Mouse (Mus musculus): ENCODE data around the gene Fry. TPM values are rescaled to one million over a fixed set of nuclear protein-coding genes. Genes with fewer than 3 reads are reported as not detected.

Gene Fry
- total RNA-seq, 2 experiments from 2014 or later: 77.1 to 89.4 TPM

DNA sequence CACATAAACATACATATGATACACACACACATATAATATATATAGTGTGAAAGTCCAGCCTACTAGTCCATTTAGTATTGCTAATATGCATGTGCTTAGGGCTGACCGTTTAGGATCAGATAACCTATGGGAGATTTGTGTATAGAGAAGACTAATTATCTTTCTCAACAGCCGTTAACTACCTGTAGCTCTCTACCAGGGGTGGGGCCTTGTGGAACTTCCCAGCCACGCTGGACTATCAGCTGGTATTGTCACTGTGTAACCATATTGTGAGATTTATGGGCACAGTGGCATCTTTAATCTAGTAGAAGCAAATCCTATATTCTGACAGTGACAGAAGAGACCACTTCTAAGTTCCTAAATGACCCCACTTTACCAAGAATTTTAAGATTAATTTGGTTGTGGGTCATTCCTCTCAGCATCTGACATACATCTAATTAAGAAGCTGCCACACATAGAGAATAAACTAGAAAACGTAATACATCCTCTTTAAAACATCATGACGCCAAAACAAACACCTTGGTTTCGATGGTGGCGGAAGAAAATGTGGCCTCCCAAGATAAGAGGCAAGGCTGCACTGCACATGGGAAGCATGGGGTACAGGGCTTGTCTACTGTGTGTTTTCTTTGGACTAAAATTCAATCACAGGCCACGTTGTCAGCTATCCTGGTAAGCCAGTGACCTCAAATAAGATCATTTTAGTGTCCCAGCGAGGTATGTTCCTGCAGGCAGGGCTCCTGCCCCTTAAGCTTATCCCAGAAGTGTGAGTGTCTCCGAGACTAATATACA, 271.3 kb downstream of the Fry start:
- no peak for DNase-seq

GRCm38 (mm10) chr5:150390422-150390821, 272.0 kb downstream of the Fry start:
- DNase-seq: no peak

GRCm38 (mm10) chr5:150394645-150395044, 276.2 kb downstream of the Fry start:
- no peak for DNase-seq

DNA sequence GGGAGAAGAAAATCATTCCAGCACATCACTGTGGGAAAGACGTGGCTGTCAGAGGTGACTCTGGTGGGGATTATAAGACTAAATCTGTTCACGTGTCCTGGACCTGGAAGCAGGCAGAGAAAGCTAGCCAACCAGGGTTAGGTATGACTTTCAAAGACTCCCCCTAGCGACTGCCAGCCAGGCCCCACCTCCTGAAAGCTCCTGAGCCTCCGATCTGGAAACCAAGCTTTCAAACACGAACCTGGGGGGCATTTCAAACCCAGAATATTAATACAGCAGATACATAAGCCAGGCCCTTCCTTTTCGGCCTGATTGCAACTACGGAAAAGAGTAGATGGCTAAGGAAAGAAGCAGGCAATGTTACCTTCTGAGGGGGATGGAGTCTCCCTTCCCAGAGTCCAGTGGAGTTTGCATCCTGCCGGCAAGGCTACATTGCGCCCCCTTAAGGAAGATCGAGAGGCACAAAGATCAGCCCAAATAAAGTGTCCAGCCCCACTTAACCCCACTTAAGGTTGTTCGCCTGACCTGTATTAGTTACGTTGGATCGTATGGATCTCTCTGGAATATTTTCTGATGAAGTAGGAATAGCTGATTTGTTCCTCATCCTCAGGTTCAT, 284.5 kb downstream of the Fry start:
- DNase-seq: no peak

DNA sequence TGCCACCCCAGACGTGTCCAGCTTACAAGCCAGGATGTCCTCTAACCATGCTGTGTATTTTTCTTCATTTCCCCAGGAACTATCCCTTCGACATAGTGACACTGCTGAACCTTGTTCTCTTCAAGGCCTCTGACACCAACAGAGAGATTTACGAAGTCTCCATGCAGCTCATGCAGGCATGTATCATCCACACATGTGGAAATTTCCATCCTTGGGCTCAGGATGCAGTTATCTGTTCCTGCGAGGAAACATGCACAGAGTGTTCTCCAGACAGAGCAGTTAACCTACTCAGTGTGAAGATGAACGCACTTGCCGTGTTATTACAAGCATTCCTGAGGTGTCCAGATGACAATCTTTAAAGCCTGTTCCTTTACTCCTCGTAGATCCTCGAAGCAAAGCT, 286.4 kb downstream of the Fry start:
- no peak for DNase-seq

DNA sequence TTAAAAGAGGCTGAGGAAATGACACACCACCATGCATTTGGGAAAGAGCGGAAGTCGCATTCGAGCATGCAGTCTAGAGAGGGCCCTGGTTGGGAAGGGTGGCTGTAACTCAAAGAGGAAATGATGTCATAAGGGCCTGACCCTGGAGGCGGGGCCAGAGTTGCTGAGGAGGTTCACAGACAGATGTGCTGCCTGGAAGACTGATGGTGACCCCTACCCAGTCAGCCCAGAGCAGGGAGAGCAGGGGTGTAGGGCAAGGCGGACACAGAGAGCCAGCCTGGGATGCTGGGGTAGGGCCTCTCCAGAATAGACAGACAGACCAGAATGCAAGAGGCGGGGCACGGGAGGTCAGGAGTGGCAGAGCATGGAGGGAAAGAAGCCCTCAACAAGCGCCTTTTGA, 290.5 kb downstream of the Fry start:
- DNase-seq: no peak

- DNase-seq: no peak
Measured at GRCm38 (mm10) chr5:150409451-150410045, 291.1 kb downstream of the Fry start.

- no peak for DNase-seq
Measured at GRCm38 (mm10) chr5:150412750-150413450, 294.5 kb downstream of the Fry start.

DNA sequence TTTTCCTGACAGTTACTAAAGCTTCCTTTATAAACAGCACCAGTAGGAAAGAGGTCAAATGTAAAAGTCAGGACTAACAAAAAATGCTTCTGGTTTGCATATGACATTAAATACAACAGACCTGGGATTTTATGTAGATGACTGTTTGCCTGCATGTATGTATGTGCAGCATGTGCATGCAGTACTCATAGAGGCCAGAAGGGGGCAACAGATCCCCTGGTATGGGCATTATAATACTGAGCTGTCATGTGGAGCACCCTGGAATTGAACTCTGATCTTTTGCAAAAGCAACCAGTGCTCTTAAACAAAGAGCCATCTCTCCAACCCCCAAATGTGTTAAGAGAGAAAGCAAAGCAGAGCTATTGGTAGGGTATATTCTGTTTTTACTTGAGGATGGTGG, 296.4 kb downstream of the Fry start:
- no peak for DNase-seq

DNA sequence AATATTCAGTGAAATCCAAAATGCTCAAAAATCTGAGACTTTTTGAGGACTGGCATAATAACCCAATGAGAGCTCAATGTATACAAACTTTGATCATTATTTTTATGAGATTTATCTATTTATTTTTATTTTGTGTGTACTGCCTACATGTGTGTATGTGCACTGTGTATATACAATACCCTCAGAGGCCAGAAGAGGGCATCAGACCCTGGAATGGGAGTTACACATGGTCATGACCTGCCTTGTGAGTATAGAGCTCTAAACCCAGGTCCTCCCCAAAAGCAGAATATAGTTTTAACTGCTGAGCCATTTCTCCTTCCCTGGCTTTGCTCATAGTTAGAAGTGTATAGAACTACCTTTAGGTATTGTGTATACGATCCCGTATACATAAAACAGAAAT, 298.8 kb downstream of the Fry start:
- DNase-seq: no peak

- DNase-seq: no peak
Measured at GRCm38 (mm10) chr5:150418035-150418434, 299.6 kb downstream of the Fry start.

DNA sequence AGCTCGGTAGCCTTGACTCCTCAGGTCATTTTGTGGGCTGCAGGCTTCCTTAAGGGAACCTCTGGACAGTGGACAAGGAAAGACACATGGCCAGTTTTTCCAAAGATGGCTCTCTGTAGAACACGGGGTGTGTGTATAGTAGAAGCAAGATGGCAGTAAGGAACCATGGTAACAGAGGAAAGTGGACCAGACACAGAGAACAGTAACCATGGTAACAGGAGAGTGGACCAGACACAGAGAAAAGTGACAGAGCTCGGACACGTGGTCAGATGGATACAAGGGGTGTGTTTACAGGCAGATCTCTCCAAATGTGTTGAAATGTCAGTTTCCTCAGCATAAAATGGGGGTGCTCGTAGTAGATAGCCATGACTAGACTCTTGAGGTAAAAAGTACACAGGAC, 306.6 kb downstream of the Fry start:
- DNase-seq: no peak

GRCm38 (mm10) chr5:150426595-150426994, 308.1 kb downstream of the Fry start:
- DNase-seq: peak; percentile 62

- DNase-seq: no peak
Measured at GRCm38 (mm10) chr5:150431286-150431685, 312.8 kb downstream of the Fry start.

GRCm38 (mm10) chr5:150432960-150433359, 314.5 kb downstream of the Fry start:
- no peak for DNase-seq

DNA sequence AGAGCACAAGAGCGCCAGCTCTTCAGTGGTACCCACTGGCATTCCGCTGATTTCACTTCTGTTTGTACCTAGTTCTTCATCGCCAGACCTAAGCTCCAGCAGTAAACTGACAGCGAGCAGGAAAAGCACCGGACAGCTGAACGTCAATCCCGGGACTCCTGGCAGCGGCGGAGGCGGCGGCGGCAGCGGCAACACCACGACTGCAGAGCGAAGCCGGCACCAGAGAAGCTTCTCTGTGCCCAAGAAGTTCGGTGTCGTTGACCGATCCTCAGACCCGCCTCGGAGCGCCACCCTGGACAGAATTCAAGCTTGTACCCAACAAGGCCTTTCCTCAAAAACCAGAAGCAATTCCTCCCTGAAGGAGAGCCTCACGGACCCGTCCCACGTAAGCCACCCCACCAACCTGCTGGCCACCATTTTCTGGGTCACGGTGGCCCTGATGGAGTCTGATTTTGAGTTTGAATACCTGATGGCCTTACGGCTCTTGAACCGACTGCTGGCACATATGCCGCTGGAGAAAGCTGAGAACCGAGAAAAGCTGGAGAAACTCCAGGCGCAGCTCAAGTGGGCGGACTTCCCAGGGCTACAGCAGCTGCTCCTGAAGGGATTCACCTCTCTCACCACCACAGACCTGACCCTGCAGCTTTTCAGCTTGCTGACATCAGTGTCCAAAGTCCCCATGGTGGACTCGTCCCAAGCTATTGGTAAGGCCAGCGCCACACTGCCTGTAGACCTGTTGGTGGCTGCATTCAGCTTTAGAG, 318.4 kb downstream of the Fry start:
- peak; percentile 72 for DNase-seq

DNA sequence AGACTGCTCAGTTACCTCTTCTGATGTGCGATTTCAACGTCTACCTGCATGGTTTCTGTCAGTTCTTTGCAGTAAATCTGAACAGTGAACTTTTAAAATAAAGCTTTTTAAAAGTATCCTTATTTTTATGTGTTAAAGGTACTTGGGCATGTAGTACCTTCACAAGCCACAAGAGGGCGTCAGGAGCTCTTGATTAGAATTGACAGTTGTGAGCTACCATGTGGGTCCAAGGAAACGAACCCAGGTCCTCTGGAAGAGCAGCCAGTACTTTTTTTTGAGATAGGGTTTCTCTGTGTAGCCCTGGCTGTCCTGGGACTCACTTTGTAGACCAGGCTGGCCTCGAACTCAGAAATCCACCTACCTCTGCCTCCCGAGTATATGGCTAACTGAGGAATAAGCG, 323.2 kb downstream of the Fry start:
- DNase-seq: peak; percentile 40

GRCm38 (mm10) chr5:150451281-150452003, 333.0 kb downstream of the Fry start:
- no peak for DNase-seq

GRCm38 (mm10) chr5:150452004-150452626, 333.7 kb downstream of the Fry start:
- DNase-seq: no peak

- no peak for DNase-seq
Measured at GRCm38 (mm10) chr5:150452671-150453070, 334.2 kb downstream of the Fry start.

GRCm38 (mm10) chr5:150453490-150453889, 335.0 kb downstream of the Fry start:
- DNase-seq: no peak

All from gastrocnemius, postnatal 10 days (tissue).